Mouse (Mus musculus): ENCODE data around the gene Serpinc1. TPM values are rescaled to one million over a fixed set of nuclear protein-coding genes. Genes with fewer than 3 reads are reported as not detected.

Gene Serpinc1
- total RNA-seq, 2 experiments from 2014 or later: 0.98 TPM; not detected in 1

DNA sequence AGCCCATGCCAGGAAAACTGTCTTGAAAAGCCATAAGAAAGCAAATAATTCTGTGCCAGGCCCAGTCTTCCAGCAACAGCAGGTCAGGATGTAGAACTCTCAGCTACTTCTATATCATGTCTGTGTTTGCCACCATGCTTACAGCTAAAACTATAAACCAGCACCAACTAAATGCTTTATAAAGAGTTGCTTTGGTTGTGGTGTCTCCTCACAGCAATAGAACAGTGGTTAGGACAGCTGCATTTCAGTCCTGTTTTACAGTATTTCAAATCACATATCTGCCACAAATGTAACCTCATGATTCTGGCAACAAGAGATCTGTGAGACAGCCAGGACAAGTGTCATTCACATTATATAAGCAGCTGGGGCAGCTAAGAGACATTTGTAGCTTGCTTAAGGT is 62.5 kb downstream of the Serpinc1 start:
- ATAC-seq (replicated peaks; ENCODE audit: low FRiP score, poor library complexity, severe bottlenecking): no peak

DNA sequence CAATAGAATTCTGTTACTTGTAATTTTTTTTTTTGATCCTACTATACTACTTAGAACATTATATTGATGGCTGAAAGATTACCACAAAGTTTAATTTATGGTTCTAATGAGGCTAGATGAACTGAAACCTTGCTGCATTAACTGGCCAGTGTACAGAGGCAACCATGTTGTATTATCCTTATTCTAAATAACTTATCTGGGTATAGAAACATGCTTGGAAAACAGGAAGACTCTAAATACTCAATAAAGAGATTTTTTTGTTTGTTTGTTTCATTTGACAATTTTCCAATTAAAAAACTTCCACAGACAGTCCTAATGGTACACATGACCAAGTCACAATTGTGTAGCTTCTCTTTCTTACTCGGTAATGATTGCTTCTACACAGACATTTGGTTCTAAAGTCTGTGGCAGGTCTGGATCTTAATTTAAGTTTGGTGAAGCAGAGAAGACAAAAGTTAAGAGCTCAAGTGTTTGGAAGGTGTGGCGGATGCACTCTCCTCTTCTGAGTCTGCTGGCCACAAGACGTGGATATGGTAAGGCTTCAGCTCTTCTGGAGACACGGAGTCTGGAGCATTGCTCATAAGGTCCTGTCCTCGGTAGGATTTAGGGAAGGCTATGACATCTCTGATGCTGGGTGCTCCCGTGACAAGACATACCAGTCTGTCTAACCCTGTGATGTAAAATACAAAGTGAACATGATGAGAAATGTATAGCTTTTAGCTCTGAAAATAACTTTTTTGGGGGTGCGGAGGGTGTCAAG is 63.1 kb downstream of the Serpinc1 start:
- ATAC-seq (replicated peaks; ENCODE audit: low FRiP score, poor library complexity, severe bottlenecking): no peak

DNA sequence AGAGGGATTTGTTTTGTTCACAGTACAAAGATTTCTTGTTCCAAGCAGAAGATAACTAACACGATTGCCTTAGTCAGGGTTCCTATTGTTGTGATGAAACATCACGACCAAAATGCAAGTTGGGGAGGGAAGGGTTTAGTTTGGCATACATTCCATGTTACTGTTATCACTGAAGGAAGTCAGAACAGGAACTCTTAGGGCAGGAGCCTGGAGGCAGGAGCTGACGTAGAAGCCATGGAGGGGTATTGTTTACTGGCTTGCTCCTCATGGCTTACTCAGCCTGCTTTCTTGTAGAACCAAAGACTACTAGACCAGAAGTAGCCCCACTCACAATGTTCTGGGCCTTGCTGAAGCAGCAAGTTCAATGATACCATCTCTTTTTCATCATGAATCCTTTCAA is 68.6 kb downstream of the Serpinc1 start:
- ATAC-seq (replicated peaks; ENCODE audit: low FRiP score, poor library complexity, severe bottlenecking): no peak

Other genes starting within 250 kb of the Serpinc1 start
- 124 and 151 TPM in 2 replicates for gene Rabgap1l, start 185.4 kb upstream of the Serpinc1 start, total RNA-seq (2015; ENCODE audit: low replicate concordance)
- 126 and 134 TPM in 2 replicates for gene Rabgap1l, start 185.4 kb upstream of the Serpinc1 start, total RNA-seq (2017; ENCODE audit: low replicate concordance)
- gene Rc3h1, start 72.2 kb upstream of the Serpinc1 start, total RNA-seq (2015; ENCODE audit: low replicate concordance): 38.6 and 40.7 TPM in 2 replicates
- 30.3 and 48.9 TPM in 2 replicates for gene Rc3h1, start 72.2 kb upstream of the Serpinc1 start, total RNA-seq (2017; ENCODE audit: low replicate concordance)
- 2.5 and 5.4 TPM in 2 replicates for gene Zbtb37, start 56.3 kb downstream of the Serpinc1 start, total RNA-seq (2015; ENCODE audit: low replicate concordance)
- 4.8 and 5.0 TPM in 2 replicates for gene Zbtb37, start 56.3 kb downstream of the Serpinc1 start, total RNA-seq (2017; ENCODE audit: low replicate concordance)
- gene Dars2, start 92.1 kb downstream of the Serpinc1 start, total RNA-seq (2015; ENCODE audit: low replicate concordance): 23.1 and 35.3 TPM in 2 replicates
- gene Dars2, start 92.1 kb downstream of the Serpinc1 start, total RNA-seq (2017; ENCODE audit: low replicate concordance): 18.2 and 27.5 TPM in 2 replicates
- gene Cenpl, start 92.1 kb downstream of the Serpinc1 start, total RNA-seq (2015; ENCODE audit: low replicate concordance): 163 and 208 TPM in 2 replicates
- 120 and 126 TPM in 2 replicates for gene Cenpl, start 92.1 kb downstream of the Serpinc1 start, total RNA-seq (2017; ENCODE audit: low replicate concordance)
- 12.6 and 25.6 TPM in 2 replicates for gene Klhl20, start 152.9 kb downstream of the Serpinc1 start, total RNA-seq (2015; ENCODE audit: low replicate concordance)
- gene Klhl20, start 152.9 kb downstream of the Serpinc1 start, total RNA-seq (2017; ENCODE audit: low replicate concordance): 6.0 and 6.6 TPM in 2 replicates
- gene Ankrd45, start 164.1 kb downstream of the Serpinc1 start, total RNA-seq (2015; ENCODE audit: low replicate concordance): not detected in 2 replicates
- not detected in 2 replicates for gene Ankrd45, start 164.1 kb downstream of the Serpinc1 start, total RNA-seq (2017; ENCODE audit: low replicate concordance)
- not detected in 2 replicates for gene Tex50, start 180.7 kb downstream of the Serpinc1 start, total RNA-seq (2015; ENCODE audit: low replicate concordance)
- not detected in 2 replicates for gene Tex50, start 180.7 kb downstream of the Serpinc1 start, total RNA-seq (2017; ENCODE audit: low replicate concordance)